ENCODE assay signal across 8 mouse cellular contexts in genomic region chr10:80298571-80299281, GRCm38 (mm10). TPM values are rescaled to one million over a fixed set of nuclear protein-coding genes. Genes with fewer than 3 reads are reported as not detected.
A peak's percentile ranks its signal among the peaks of the same experiment; 100 is the strongest.
DNase-seq lines count a peak whose midpoint lies in the region; ATAC-seq and TF ChIP-seq lines count a peak whose summit lies in the region.

No protein-coding gene starts in this region.

- peaks cover 36% of the 10 kb centered on the region for H3K36me3 ChIP-seq in forebrain, embryonic 13.5 days (ENCODE audit: poor library complexity, severe bottlenecking)
- peaks cover 10% of the 10 kb centered on the region; the same call in 1 of the 2 replicates for H3K36me3 ChIP-seq in hindbrain, postnatal 0 days (ENCODE audit: insufficient read depth, low read length)
- H3K36me3 ChIP-seq in limb, embryonic 13.5 days = peaks cover 14% of the 10 kb centered on the region
- peaks cover 13% of the 10 kb centered on the region for H3K36me3 ChIP-seq in stomach, embryonic 14.5 days (ENCODE audit: control insufficient read depth, insufficient read depth, low read length)

- WGBS in forebrain, embryonic 13.5 days = 2% methylated on average over 24 of the region's 26 CpGs
- 2% methylated on average over 24 of the region's 26 CpGs for WGBS in hindbrain, postnatal 0 days
- WGBS in limb, embryonic 13.5 days = 4% methylated on average over 26 of the region's 26 CpGs
- 3% methylated on average over 26 of the region's 26 CpGs for WGBS in stomach, embryonic 14.5 days

- peak overlapping the region; percentile 98 for H3K27ac ChIP-seq in forebrain, embryonic 13.5 days
- peak overlapping the region; percentile 99 for H3K27ac ChIP-seq in hindbrain, postnatal 0 days
- H3K27ac ChIP-seq in limb, embryonic 13.5 days = no peak overlapping the region
- no peak overlapping the region for H3K27ac ChIP-seq in stomach, embryonic 14.5 days (ENCODE audit: low read length)

- H3K27me3 ChIP-seq in forebrain, embryonic 13.5 days = no peaks in the 10 kb centered on the region
- H3K27me3 ChIP-seq in hindbrain, postnatal 0 days (ENCODE audit: insufficient read depth, low read length) = no peaks in the 10 kb centered on the region
- H3K27me3 ChIP-seq in limb, embryonic 13.5 days = peaks cover 71% of the 10 kb centered on the region
- peaks cover 33% of the 10 kb centered on the region for H3K27me3 ChIP-seq in stomach, embryonic 14.5 days (ENCODE audit: control insufficient read depth, insufficient read depth, low read length)

- ATAC-seq in cerebellum, adult (ENCODE audit: insufficient number of reproducible peaks, low FRiP score, low TSS enrichment) = peak; percentile 83
- ATAC-seq in forebrain, embryonic 13.5 days = peak; percentile 86
- peak; percentile 80 for ATAC-seq in hindbrain, postnatal 0 days
- 0 out of 2 replicates have a peak, but pooled peaks have one; percentile 20 for ATAC-seq in limb, embryonic 13.5 days (ENCODE audit: low FRiP score, low read depth)
- no peak for ATAC-seq in stomach, embryonic 14.5 days (ENCODE audit: insufficient number of reproducible peaks, insufficient read depth, low FRiP score, low read depth)

- H3K9ac ChIP-seq in forebrain, embryonic 13.5 days = peak overlapping the region; percentile 99
- peak overlapping the region; percentile 90 for H3K9ac ChIP-seq in hindbrain, postnatal 0 days (replicated peaks; ENCODE audit: low read length)
- H3K9ac ChIP-seq in limb, embryonic 13.5 days = peak overlapping the region; percentile 58
- H3K9ac ChIP-seq in stomach, embryonic 14.5 days (replicated peaks; ENCODE audit: low read depth, low read length) = 0 out of 2 replicates have a peak overlapping the region, but pooled peaks have one; percentile 18

- H3K4me1 ChIP-seq in forebrain, embryonic 13.5 days = peaks cover 94% of the 10 kb centered on the region
- peaks cover 46% of the 10 kb centered on the region for H3K4me1 ChIP-seq in hindbrain, postnatal 0 days (ENCODE audit: insufficient read depth, low read length)
- H3K4me1 ChIP-seq in limb, embryonic 13.5 days = peaks cover 45% of the 10 kb centered on the region
- H3K4me1 ChIP-seq in stomach, embryonic 14.5 days (ENCODE audit: control insufficient read depth, insufficient read depth, low read length) = peaks cover 19% of the 10 kb centered on the region; the same call in 1 of the 2 replicates

- peak overlapping the region; percentile 86 for H3K4me2 ChIP-seq in forebrain, embryonic 13.5 days
- H3K4me2 ChIP-seq in hindbrain, postnatal 0 days (ENCODE audit: low read depth, low read length) = peak overlapping the region; percentile 74
- H3K4me2 ChIP-seq in limb, embryonic 13.5 days (replicated peaks) = peak overlapping the region; percentile 59
- H3K4me2 ChIP-seq in stomach, embryonic 14.5 days (replicated peaks; ENCODE audit: low read depth, low read length) = no peak overlapping the region

- peak; percentile 56; the same call in 1 of the 2 replicates for TF ChIP-seq CTCF in hindbrain, postnatal 0 days (IDR thresholded peaks at IDR 0.05; ENCODE audit: low read depth)

- no peaks in the 10 kb centered on the region for H3K9me3 ChIP-seq in forebrain, embryonic 13.5 days (replicated peaks)
- no peaks in the 10 kb centered on the region for H3K9me3 ChIP-seq in hindbrain, postnatal 0 days (ENCODE audit: low read length)
- no peaks in the 10 kb centered on the region for H3K9me3 ChIP-seq in limb, embryonic 13.5 days
- no peaks in the 10 kb centered on the region for H3K9me3 ChIP-seq in stomach, embryonic 14.5 days (ENCODE audit: control insufficient read depth, low read depth, low read length)

- peak; percentile 79 for DNase-seq in adrenal gland, postnatal 14 days
- DNase-seq in adrenal gland, adult (ENCODE audit: inconsistent age in 2 of 2, low spot score in 1 of 2) = no peak
- peak; percentile 97 for DNase-seq in hindbrain, postnatal 0 days (ENCODE audit: low spot score)
- no peak for DNase-seq in urinary bladder, adult 18-20 months (ENCODE audit: low spot score in 2 of 2)

- H3K4me3 ChIP-seq in forebrain, embryonic 13.5 days = peak overlapping the region; percentile 73
- peak overlapping the region; percentile 58 for H3K4me3 ChIP-seq in hindbrain, postnatal 0 days (ENCODE audit: low read length)
- peak overlapping the region; percentile 37 for H3K4me3 ChIP-seq in limb, embryonic 13.5 days
- no peak overlapping the region for H3K4me3 ChIP-seq in stomach, embryonic 14.5 days (ENCODE audit: low read depth, low read length)

RNA-seq across cellular contexts. Expression of gene Apc2, which starts 2.9 kb away (rescaled TPM):
- 1.5 and 4.4 TPM in 2 replicates for total RNA-seq in adrenal gland, postnatal 14 days (2021)
- 129 and 140 TPM in 2 replicates for polyA plus RNA-seq in forebrain, embryonic 13.5 days (2015; fragmentation: Nextera tagmentation; extraction: Ambion mirVana)
- total RNA-seq in hindbrain, postnatal 0 days (2014; rRNA removed) = 358 and 374 TPM in 2 replicates
- 81.3 and 97.6 TPM in 2 replicates for polyA plus RNA-seq in hindbrain, postnatal 0 days (2015; fragmentation: Nextera tagmentation; extraction: Ambion mirVana)
- polyA plus RNA-seq in limb, embryonic 13.5 days (2015; fragmentation: Nextera tagmentation; extraction: Ambion mirVana) = 3.3 and 3.8 TPM in 2 replicates
- polyA plus RNA-seq in stomach, embryonic 14.5 days (2014; fragmentation: Nextera tagmentation; extraction: Ambion mirVana) = 8.1 and 8.7 TPM in 2 replicates

RNA-seq across cellular contexts. Expression of gene Rps15, which starts 6.5 kb away (rescaled TPM):
- 1,072 and 1,285 TPM in 2 replicates for total RNA-seq in adrenal gland, postnatal 14 days (2021)
- 805 and 828 TPM in 2 replicates for polyA plus RNA-seq in forebrain, embryonic 13.5 days (2015; fragmentation: Nextera tagmentation; extraction: Ambion mirVana)
- 1,031 and 1,483 TPM in 2 replicates for total RNA-seq in hindbrain, postnatal 0 days (2014; rRNA removed)
- polyA plus RNA-seq in hindbrain, postnatal 0 days (2015; fragmentation: Nextera tagmentation; extraction: Ambion mirVana) = 676 and 682 TPM in 2 replicates
- polyA plus RNA-seq in limb, embryonic 13.5 days (2015; fragmentation: Nextera tagmentation; extraction: Ambion mirVana) = 908 and 936 TPM in 2 replicates
- polyA plus RNA-seq in stomach, embryonic 14.5 days (2014; fragmentation: Nextera tagmentation; extraction: Ambion mirVana) = 1,120 and 1,227 TPM in 2 replicates

RNA-seq across cellular contexts. Expression of gene 2310011J03Rik, which starts 21.6 kb away (rescaled TPM):
- 26.9 and 27.9 TPM in 2 replicates for total RNA-seq in adrenal gland, postnatal 14 days (2021)
- 42.7 and 43.3 TPM in 2 replicates for polyA plus RNA-seq in forebrain, embryonic 13.5 days (2015; fragmentation: Nextera tagmentation; extraction: Ambion mirVana)
- total RNA-seq in hindbrain, postnatal 0 days (2014; rRNA removed) = 28.9 and 36.0 TPM in 2 replicates
- polyA plus RNA-seq in hindbrain, postnatal 0 days (2015; fragmentation: Nextera tagmentation; extraction: Ambion mirVana) = 35.7 and 38.4 TPM in 2 replicates
- polyA plus RNA-seq in limb, embryonic 13.5 days (2015; fragmentation: Nextera tagmentation; extraction: Ambion mirVana) = 50.7 and 51.2 TPM in 2 replicates
- 39.6 and 43.0 TPM in 2 replicates for polyA plus RNA-seq in stomach, embryonic 14.5 days (2014; fragmentation: Nextera tagmentation; extraction: Ambion mirVana)

RNA-seq across cellular contexts. Expression of gene Pcsk4, which starts 30.6 kb away (rescaled TPM):
- total RNA-seq in adrenal gland, postnatal 14 days (2021) = 3.9 and 4.7 TPM in 2 replicates
- 2.9 and 3.0 TPM in 2 replicates for polyA plus RNA-seq in forebrain, embryonic 13.5 days (2015; fragmentation: Nextera tagmentation; extraction: Ambion mirVana)
- total RNA-seq in hindbrain, postnatal 0 days (2014; rRNA removed) = 3.8 and 6.7 TPM in 2 replicates
- polyA plus RNA-seq in hindbrain, postnatal 0 days (2015; fragmentation: Nextera tagmentation; extraction: Ambion mirVana) = 11.0 and 11.8 TPM in 2 replicates
- 4.8 and 6.5 TPM in 2 replicates for polyA plus RNA-seq in limb, embryonic 13.5 days (2015; fragmentation: Nextera tagmentation; extraction: Ambion mirVana)
- 4.5 and 5.6 TPM in 2 replicates for polyA plus RNA-seq in stomach, embryonic 14.5 days (2014; fragmentation: Nextera tagmentation; extraction: Ambion mirVana)

RNA-seq across cellular contexts. Expression of gene Reep6, which starts 31.0 kb away (rescaled TPM):
- total RNA-seq in adrenal gland, postnatal 14 days (2021) = 16.0 and 45.2 TPM in 2 replicates
- polyA plus RNA-seq in forebrain, embryonic 13.5 days (2015; fragmentation: Nextera tagmentation; extraction: Ambion mirVana) = 2.0 and 3.0 TPM in 2 replicates
- 3.7 TPM in 2 replicates for total RNA-seq in hindbrain, postnatal 0 days (2014; rRNA removed)
- polyA plus RNA-seq in hindbrain, postnatal 0 days (2015; fragmentation: Nextera tagmentation; extraction: Ambion mirVana) = 5.2 and 5.5 TPM in 2 replicates
- polyA plus RNA-seq in limb, embryonic 13.5 days (2015; fragmentation: Nextera tagmentation; extraction: Ambion mirVana) = 6.1 and 6.3 TPM in 2 replicates
- 18.0 and 18.5 TPM in 2 replicates for polyA plus RNA-seq in stomach, embryonic 14.5 days (2014; fragmentation: Nextera tagmentation; extraction: Ambion mirVana)

Comparison
In these comparisons a context has a peak if more than half of its experiments do, and no peak if none do; other contexts are left out.
1. DNase-seq: peak in adrenal gland, postnatal 14 days (single experiment) and hindbrain, postnatal 0 days (single experiment); none in adrenal gland, adult (0 of 2) and urinary bladder, adult 18-20 months (0 of 2).
2. H3K27ac ChIP-seq: peak in forebrain, embryonic 13.5 days (single experiment) and hindbrain, postnatal 0 days (single experiment); none in limb, embryonic 13.5 days (single experiment) and stomach, embryonic 14.5 days (single experiment).
3. H3K9ac ChIP-seq: peak in every context shown above with its lines; median percentile 99 in forebrain, embryonic 13.5 days; 90 in hindbrain, postnatal 0 days; 58 in limb, embryonic 13.5 days; 18 in stomach, embryonic 14.5 days.